In the genomic region with DNA sequence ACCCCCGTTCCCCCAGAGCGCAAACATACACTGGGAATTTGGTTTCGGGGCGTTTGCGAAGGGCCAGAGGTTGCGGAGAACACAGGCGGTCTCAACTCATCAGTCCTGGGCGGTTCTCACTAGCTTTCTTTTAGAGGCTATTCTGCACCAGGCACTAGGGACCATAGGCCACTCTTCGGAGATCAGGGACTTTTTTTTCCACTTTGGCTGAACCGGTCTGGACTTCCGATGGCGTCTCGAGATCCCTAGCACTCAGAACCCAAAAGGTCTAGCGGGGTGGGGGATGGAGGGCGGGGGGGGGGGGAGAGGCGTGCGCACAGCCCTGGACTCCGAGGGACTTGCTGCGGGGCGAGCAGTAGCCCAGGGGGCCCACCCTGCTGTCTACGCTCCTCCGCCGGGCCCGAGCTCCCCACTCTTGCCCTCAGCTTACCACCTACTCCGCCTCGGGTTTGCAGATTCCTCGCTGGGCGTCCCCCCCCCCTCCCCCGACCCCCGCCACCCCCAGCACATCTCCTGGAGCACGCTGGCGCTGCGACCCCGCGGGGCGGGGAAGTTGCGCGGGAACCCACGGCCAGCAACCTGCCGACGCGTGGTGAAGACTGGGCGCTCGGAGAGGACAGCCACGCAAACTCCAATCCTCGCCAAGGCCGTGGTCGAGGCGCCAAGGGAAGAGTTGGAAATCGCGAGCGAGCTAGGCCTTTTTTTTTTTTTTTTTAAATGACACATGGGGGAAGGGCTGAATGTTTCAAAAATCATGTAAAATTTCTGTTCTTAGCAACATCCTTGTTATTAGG, we compare ENCODE assay signal across 10 mouse cellular contexts. TPM values are rescaled to one million over a fixed set of nuclear protein-coding genes. Genes with fewer than 3 reads are reported as not detected.
A peak's percentile ranks its signal among the peaks of the same experiment; 100 is the strongest.
DNase-seq lines count a peak whose midpoint lies in the region; ATAC-seq lines count a peak whose summit lies in the region.
"Had no signal": no experiment of that assay in that cellular context is flagged by ENCODE, and none has a peak within 500 bp of the region (broad histone marks: within the 10 kb centered on the region; RNA-seq: fewer than 3 reads in every experiment).

No protein-coding gene starts in this region.

- intact Hi-C loops in gastrocnemius, postnatal 14 days (cut with DNase I; ENCODE audit: low total_unique reads), result loop anchor here (5.0 kb wide), 1 partner anchor 308 kb away; no protein-coding TSS in a partner anchor

- H3K36me3 ChIP-seq in heart, embryonic 15.5 days, result no peaks in the 10 kb centered on the region
- H3K36me3 ChIP-seq in hindbrain, embryonic 14.5 days (replicated peaks; ENCODE audit: control insufficient read depth, insufficient read depth), result no peaks in the 10 kb centered on the region
- no peaks in the 10 kb centered on the region for H3K36me3 ChIP-seq in midbrain, embryonic 14.5 days (ENCODE audit: control insufficient read depth, insufficient read depth, low read length)
- H3K36me3 ChIP-seq: G1E had no signal

- no peaks in the 10 kb centered on the region for H3K9me3 ChIP-seq in heart, embryonic 15.5 days (replicated peaks)
- no peaks in the 10 kb centered on the region for H3K9me3 ChIP-seq in hindbrain, embryonic 14.5 days (ENCODE audit: control insufficient read depth, low read length)
- H3K9me3 ChIP-seq in midbrain, embryonic 14.5 days (ENCODE audit: control insufficient read depth, low read length), result no peaks in the 10 kb centered on the region
- H3K9me3 ChIP-seq: G1E had no signal

- peak overlapping the region; percentile 35 for H3K4me3 ChIP-seq in heart, embryonic 15.5 days
- peak overlapping the region; percentile 10; the same call in 1 of the 2 replicates for H3K4me3 ChIP-seq in hindbrain, embryonic 14.5 days (replicated peaks; ENCODE audit: low read length)
- peak overlapping the region; percentile 22 for H3K4me3 ChIP-seq in midbrain, embryonic 14.5 days (replicated peaks; ENCODE audit: low read depth, low read length)

- H3K4me1 ChIP-seq in heart, embryonic 15.5 days (replicated peaks), result peaks cover 43% of the 10 kb centered on the region
- H3K4me1 ChIP-seq in hindbrain, embryonic 14.5 days (replicated peaks; ENCODE audit: control insufficient read depth, insufficient read depth, low read length), result 0 out of 2 replicates have a peak, but pooled peaks cover 8% of the 10 kb centered on the region
- H3K4me1 ChIP-seq in midbrain, embryonic 14.5 days (ENCODE audit: control insufficient read depth, insufficient read depth, low read length), result peaks cover 44% of the 10 kb centered on the region

- H3K27me3 ChIP-seq in heart, embryonic 15.5 days, result peaks cover 73% of the 10 kb centered on the region
- H3K27me3 ChIP-seq in hindbrain, embryonic 14.5 days (ENCODE audit: control insufficient read depth, insufficient read depth, low read length), result peaks cover 81% of the 10 kb centered on the region
- H3K27me3 ChIP-seq in midbrain, embryonic 14.5 days (ENCODE audit: control insufficient read depth, insufficient read depth, low read length), result peaks cover 59% of the 10 kb centered on the region

- H3K9ac ChIP-seq in heart, embryonic 15.5 days, result no peak overlapping the region
- no peak overlapping the region for H3K9ac ChIP-seq in hindbrain, embryonic 14.5 days
- 0 out of 2 replicates have a peak overlapping the region, but pooled peaks have one; percentile 23 for H3K9ac ChIP-seq in midbrain, embryonic 14.5 days (replicated peaks; ENCODE audit: low read length)

- H3K4me2 ChIP-seq in heart, embryonic 15.5 days, result peak overlapping the region; percentile 61
- peak overlapping the region; percentile 15; the same call in 1 of the 2 replicates for H3K4me2 ChIP-seq in hindbrain, embryonic 14.5 days (replicated peaks)
- H3K4me2 ChIP-seq in midbrain, embryonic 14.5 days (ENCODE audit: low read length), result peak overlapping the region; percentile 48

- no peak overlapping the region for H3K27ac ChIP-seq in heart, embryonic 15.5 days
- no peak overlapping the region for H3K27ac ChIP-seq in hindbrain, embryonic 14.5 days
- no peak overlapping the region for H3K27ac ChIP-seq in midbrain, embryonic 14.5 days (replicated peaks; ENCODE audit: low read depth, low read length)

- no peak for DNase-seq in heart, adult 11 months
- peak; percentile 34 for DNase-seq in embryo, embryonic 9.5 days (ENCODE audit: extremely low spot score)
- DNase-seq in hindbrain, embryonic 14.5 days (ENCODE audit: low spot score), result no peak
- peak; percentile 44 for DNase-seq in midbrain, embryonic 14.5 days
- DNase-seq in gastrocnemius, postnatal 10 days, result no peak
- no peak for DNase-seq in cerebellum, adult 18-20 months
- DNase-seq in gastrocnemius, postnatal 14 days, result no peak
- DNase-seq: cerebellum, adult 11 months had no signal

- WGBS in heart, embryonic 15.5 days, result 2% methylated on average over 50 of the region's 52 CpGs
- 1% methylated on average over 52 of the region's 52 CpGs for WGBS in hindbrain, embryonic 14.5 days
- 1% methylated on average over 50 of the region's 52 CpGs for WGBS in midbrain, embryonic 14.5 days

- ATAC-seq in heart, embryonic 15.5 days (replicated peaks; ENCODE audit: insufficient number of reproducible peaks, insufficient read depth, low FRiP score, low read depth), result no peak
- ATAC-seq in hindbrain, embryonic 14.5 days (ENCODE audit: low FRiP score), result no peak
- no peak for ATAC-seq in midbrain, embryonic 14.5 days (ENCODE audit: low FRiP score, low TSS enrichment)

RNA-seq across cellular contexts. Expression of a gene that starts 52.1 kb away (rescaled TPM):
- 17.0 and 20.1 TPM in 2 replicates for polyA plus RNA-seq in heart, embryonic 15.5 days (2015; fragmentation: Nextera tagmentation; extraction: Ambion mirVana)
- polyA plus RNA-seq in hindbrain, embryonic 14.5 days (2014; fragmentation: Nextera tagmentation; extraction: Ambion mirVana), result 41.8 and 43.5 TPM in 2 replicates
- polyA plus RNA-seq in midbrain, embryonic 14.5 days (2014; fragmentation: Nextera tagmentation; extraction: Ambion mirVana), result 38.9 and 43.1 TPM in 2 replicates
- 10 to 100 TPM in 1 of 2 experiments, 1 to 10 TPM in 1; 9.3 to 10.7 TPM for total RNA-seq in gastrocnemius, postnatal 10 days (2021)
- 10 to 100 TPM; 12.2 to 12.9 TPM for total RNA-seq in gastrocnemius, postnatal 14 days (2021)

RNA-seq across cellular contexts. Expression of a gene that starts 52.3 kb away (rescaled TPM):
- polyA plus RNA-seq in heart, embryonic 15.5 days (2015; fragmentation: Nextera tagmentation; extraction: Ambion mirVana), result not detected in 2 replicates
- polyA plus RNA-seq in hindbrain, embryonic 14.5 days (2014; fragmentation: Nextera tagmentation; extraction: Ambion mirVana), result 0.23 TPM in 1 of 2 replicates, not detected in the other
- polyA plus RNA-seq in midbrain, embryonic 14.5 days (2014; fragmentation: Nextera tagmentation; extraction: Ambion mirVana), result 3.4 and 5.5 TPM in 2 replicates
- total RNA-seq in gastrocnemius, postnatal 10 days (2021), result not detected
- not detected for total RNA-seq in gastrocnemius, postnatal 14 days (2021)
- total RNA-seq: G1E had no signal
- polyA plus RNA-seq: G1E had no signal

Comparison
In these comparisons a context has a peak if more than half of its experiments do, and no peak if none do; other contexts are left out.
1. DNase-seq: peak in embryo, embryonic 9.5 days (single experiment) and midbrain, embryonic 14.5 days (single experiment); none in heart, adult 11 months (single experiment), hindbrain, embryonic 14.5 days (single experiment), gastrocnemius, postnatal 10 days (single experiment), cerebellum, adult 18-20 months (0 of 2) and gastrocnemius, postnatal 14 days (single experiment).
2. Peak in every context shown above with its lines, with median percentiles within 50 percentile points of each other: H3K4me2 ChIP-seq and H3K4me3 ChIP-seq.